Mouse (Mus musculus) CH12.LX (cell line): ENCODE measurements around the gene Col25a1. TPM values are rescaled to one million over a fixed set of nuclear protein-coding genes. Genes with fewer than 3 reads are reported as not detected.

Experiments used
- DNase-seq: peaks from one replicate; pipeline ENCODE4 v3.0.0-alpha.2; 2013; ENCODE audit errors: extremely low read depth
- H3K27ac ChIP-seq: 2 replicates; pipeline ENCODE4 v1.5.1; 2012; ENCODE audit warnings: low read depth, mild to moderate bottlenecking, control low read depth, moderate library complexity; ENCODE audit not compliant: insufficient read depth
- H3K27me3 ChIP-seq: replicated peaks from 2 replicates; pipeline ENCODE3; 2012; ENCODE audit warnings: inconsistent platforms
- H3K36me3 ChIP-seq, 2 experiments: replicated peaks in 1 of 2; 2 replicates each; pipeline versions ENCODE3 to v1.6.1; 2012; ENCODE audit warnings: inconsistent platforms in 1 of 2, low read length in 1 of 2, mild to moderate bottlenecking in 1 of 2, mixed read lengths in 1 of 2, moderate library complexity in 1 of 2; ENCODE audit not compliant: control insufficient read depth in 1 of 2, insufficient read depth in 1 of 2
- H3K4me1 ChIP-seq, 2 experiments: 2 replicates each; pipeline ENCODE4 v1.6.1; 2012; ENCODE audit warnings: inconsistent platforms in 1 of 2, moderate library complexity in 1 of 2; ENCODE audit not compliant: insufficient read depth in 2 of 2, control insufficient read depth in 1 of 2
- H3K4me2 ChIP-seq: 2 replicates; pipeline ENCODE4 v1.6.1; 2012; ENCODE audit warnings: low read depth, mild to moderate bottlenecking, control low read depth; ENCODE audit not compliant: poor library complexity, insufficient read depth, severe bottlenecking
- H3K4me3 ChIP-seq, 3 experiments: fragments of 150-350 bp in 1 of 3; sonication (generic) in 1 of 3; replicated peaks in 1 of 3; 2 replicates each; pipeline versions ENCODE3 to v1.5.1; 2011 to 2012; ENCODE audit warnings: low read depth in 2 of 3, low read length in 2 of 3, mild to moderate bottlenecking in 2 of 3, moderate library complexity in 2 of 3, control low read depth in 1 of 3, improper control_type of control experiment in 1 of 3, inconsistent platforms in 1 of 3, mixed read lengths in 1 of 3; ENCODE audit not compliant: poor library complexity in 1 of 3
- H3K79me2 ChIP-seq: replicated peaks from 2 replicates; pipeline ENCODE4 v1.6.1; 2012; ENCODE audit warnings: mild to moderate bottlenecking, moderate library complexity; ENCODE audit not compliant: control insufficient read depth, poor library complexity, insufficient read depth, severe bottlenecking; ENCODE audit errors: extremely low read depth
- H3K9ac ChIP-seq: 2 replicates; pipeline ENCODE4 v1.6.1; 2012; ENCODE audit warnings: low read depth, mild to moderate bottlenecking, control low read depth, moderate library complexity; ENCODE audit not compliant: insufficient read depth
- H3K9me3 ChIP-seq: replicated peaks from 2 replicates; pipeline ENCODE3; 2012; ENCODE audit warnings: low read length, inconsistent platforms, mixed read lengths
- BHLHE40 ChIP-seq: IDR thresholded peaks from 2 replicates; pipeline ENCODE4 v1.6.1; 2011; ENCODE audit warnings: mild to moderate bottlenecking, low read depth, low read length, improper control_type of control experiment
- CHD1 ChIP-seq: IDR thresholded peaks from 2 replicates; pipeline ENCODE4 v1.6.1; 2012; ENCODE audit warnings: low read depth, low read length, improper control_type of control experiment, inconsistent platforms
- CTCF ChIP-seq, 2 experiments: IDR thresholded peaks in 1 of 2; conservative IDR thresholded peaks in 1 of 2; 2 replicates each; pipeline ENCODE4 v1.5.1; 2011 to 2012; ENCODE audit warnings: low read depth in 2 of 2, low read length in 2 of 2, improper control_type of control experiment in 1 of 2, inconsistent platforms in 1 of 2, mild to moderate bottlenecking in 1 of 2, moderate library complexity in 1 of 2
- E2F4 ChIP-seq: IDR thresholded peaks from 2 replicates; pipeline ENCODE4 v1.6.1; 2011; ENCODE audit warnings: low read depth, low read length, improper control_type of control experiment; ENCODE audit not compliant: insufficient replicate concordance
- ELF1 ChIP-seq: IDR thresholded peaks from 2 replicates; pipeline ENCODE4 v1.6.1; 2014; ENCODE audit warnings: low read depth, mild to moderate bottlenecking, inconsistent platforms, low read length, improper control_type of control experiment
- ETS1 ChIP-seq: conservative IDR thresholded peaks from 2 replicates; pipeline ENCODE4 v1.6.1; 2012; ENCODE audit warnings: low read depth, mild to moderate bottlenecking, inconsistent platforms, low read length, improper control_type of control experiment, moderate library complexity
- GABPA ChIP-seq: IDR thresholded peaks from 2 replicates; pipeline ENCODE4 v1.6.1; 2012; ENCODE audit warnings: low read depth, low read length, improper control_type of control experiment, inconsistent platforms; ENCODE audit not compliant: insufficient replicate concordance
- HCFC1 ChIP-seq: IDR thresholded peaks from 2 replicates; pipeline ENCODE4 v1.6.1; 2012; ENCODE audit warnings: low read depth, mild to moderate bottlenecking, inconsistent platforms, low read length, improper control_type of control experiment
- IRF4 ChIP-seq: IDR thresholded peaks from 2 replicates; pipeline ENCODE4 v1.6.1; 2014; ENCODE audit warnings: low read depth, mild to moderate bottlenecking, inconsistent platforms, low read length, improper control_type of control experiment
- JUN ChIP-seq: IDR thresholded peaks from 2 replicates; pipeline ENCODE4 v1.6.1; 2011; ENCODE audit warnings: low read depth, mild to moderate bottlenecking, low read length, improper control_type of control experiment, moderate library complexity; ENCODE audit not compliant: insufficient read depth
- KAT2A ChIP-seq: IDR thresholded peaks from 2 replicates; pipeline ENCODE4 v1.6.1; 2012; ENCODE audit warnings: low read length, improper control_type of control experiment, inconsistent platforms; ENCODE audit not compliant: insufficient replicate concordance
- MAX ChIP-seq: IDR thresholded peaks from 2 replicates; pipeline ENCODE4 v1.6.1; 2011; ENCODE audit warnings: low read length, improper control_type of control experiment
- MEF2A ChIP-seq: IDR thresholded peaks from 2 replicates; pipeline ENCODE4 v1.6.1; 2014; ENCODE audit warnings: low read depth, mild to moderate bottlenecking, inconsistent platforms, low read length, improper control_type of control experiment, borderline replicate concordance
- MXI1 ChIP-seq: IDR thresholded peaks from 2 replicates; pipeline ENCODE4 v1.6.1; 2011; ENCODE audit warnings: mild to moderate bottlenecking, low read depth, low read length, improper control_type of control experiment
- MYC ChIP-seq: IDR thresholded peaks from 2 replicates; pipeline ENCODE4 v1.6.1; 2011; ENCODE audit warnings: low read depth, mild to moderate bottlenecking, improper control_type of control experiment, low read length
- NRF1 ChIP-seq: IDR thresholded peaks from 2 replicates; pipeline ENCODE4 v1.6.1; 2014; ENCODE audit warnings: low read depth, mild to moderate bottlenecking, inconsistent platforms, low read length, improper control_type of control experiment, moderate library complexity
- POLR2A ChIP-seq: IDR thresholded peaks from 2 replicates; pipeline ENCODE4 v1.6.1; 2011; ENCODE audit warnings: low read depth, mild to moderate bottlenecking, improper control_type of control experiment, low read length
- RAD21 ChIP-seq: IDR thresholded peaks from 2 replicates; pipeline ENCODE4 v1.6.1; 2011; ENCODE audit warnings: low read depth, mild to moderate bottlenecking, low read length, improper control_type of control experiment, moderate library complexity
- RCOR1 ChIP-seq: conservative IDR thresholded peaks from 2 replicates; pipeline ENCODE4 v1.6.1; 2012; ENCODE audit warnings: low read depth, mild to moderate bottlenecking, inconsistent platforms, low read length, improper control_type of control experiment
- SIN3A ChIP-seq: IDR thresholded peaks from 2 replicates; pipeline ENCODE4 v1.6.1; 2012; ENCODE audit warnings: low read length, improper control_type of control experiment, inconsistent platforms
- SMC3 ChIP-seq: IDR thresholded peaks from 2 replicates; pipeline ENCODE4 v1.6.1; 2011; ENCODE audit warnings: low read depth, low read length, improper control_type of control experiment
- TCF12 ChIP-seq: IDR thresholded peaks from 2 replicates; pipeline ENCODE4 v1.6.1; 2014; ENCODE audit warnings: low read depth, mild to moderate bottlenecking, inconsistent platforms, low read length, improper control_type of control experiment
- UBTF ChIP-seq: IDR thresholded peaks from 2 replicates; pipeline ENCODE4 v1.6.1; 2012; ENCODE audit warnings: low read depth, mild to moderate bottlenecking, inconsistent platforms, low read length, improper control_type of control experiment, moderate library complexity
- USF1 ChIP-seq: IDR thresholded peaks from 2 replicates; pipeline ENCODE4 v1.6.1; 2014; ENCODE audit warnings: low read depth, mild to moderate bottlenecking, inconsistent platforms, low read length, improper control_type of control experiment
- USF2 ChIP-seq: conservative IDR thresholded peaks from 2 replicates; pipeline ENCODE4 v1.6.1; 2011; ENCODE audit warnings: low read depth, low read length, improper control_type of control experiment
- ZC3H11A ChIP-seq: IDR thresholded peaks from 2 replicates; pipeline ENCODE4 v1.6.1; 2012; ENCODE audit warnings: low read depth, mild to moderate bottlenecking, inconsistent platforms, low read length, improper control_type of control experiment
- ZKSCAN1 ChIP-seq: IDR thresholded peaks from 2 replicates; pipeline ENCODE4 v1.6.1; 2012; ENCODE audit warnings: low read depth, inconsistent platforms, low read length, improper control_type of control experiment, borderline replicate concordance
- ZMIZ1 ChIP-seq: IDR thresholded peaks from 2 replicates; pipeline ENCODE4 v1.6.1; 2012; ENCODE audit warnings: low read depth, mild to moderate bottlenecking, inconsistent platforms, low read length, improper control_type of control experiment
- ZNF384 ChIP-seq: IDR thresholded peaks from 2 replicates; pipeline ENCODE4 v1.6.1; 2012; ENCODE audit warnings: low read depth, low read length, improper control_type of control experiment, inconsistent platforms
- dilution Hi-C: fragments of 300-500 bp; cut with MboI; formaldehyde crosslinking; loops from 2 replicates; pipeline ENCODE4 v1.14.3; 2020; ENCODE audit warnings: low sequenced_read_pairs; ENCODE audit not compliant: extremely low pct_unique_long_range_greater_than_20kb, extremely low pct_ligation_motif_present
- in situ Hi-C: fragments of 300-500 bp; cut with MboI; formaldehyde crosslinking; loops from 3 replicates; pipeline ENCODE4 v1.14.3; 2019; ENCODE audit warnings: low sequenced_read_pairs, low pct_ligation_motif_present, low pct_unique_long_range_greater_than_20kb, mixed read lengths
- polyA plus RNA-seq: library from polyadenylated mRNA; unstranded; fragments of >175 nt; gene quantifications from 2 replicates; pipeline ENCODE4 v1.2.1, GENCODE M21; 2012; ENCODE audit warnings: low read depth; ENCODE audit not compliant: insufficient read length
- total RNA-seq, 2 experiments: library from RNA; depleted of rRNA; stranded (reverse); fragments of 300-350 nt in 1 of 2; fragments of >200 nt in 1 of 2; gene quantifications; 2 replicates each; pipeline ENCODE4 v1.2.3; 2012 to 2014

Col25a1 gene
- total and polyA plus RNA-seq, 3 experiments = not detected

- H3K27ac ChIP-seq = no peak overlapping the region
- H3K36me3 ChIP-seq = no peaks in the 10 kb centered on the region
- no peaks in the 10 kb centered on the region for H3K9me3 ChIP-seq
- dilution Hi-C loops = no loop called here
- no peaks in the 10 kb centered on the region for H3K79me2 ChIP-seq
- TF ChIP-seq SIN3A = no peak
- TF ChIP-seq CTCF (conservative IDR thresholded peaks at IDR 0.05 in 1 of 2, IDR thresholded peaks at IDR 0.05 in 1 of 2; ENCODE audit: low read depth in 2 of 2, low read length in 2 of 2) = no peak
- TF ChIP-seq MEF2A = no peak
- no peak for TF ChIP-seq IRF4
- TF ChIP-seq CHD1 = no peak
- TF ChIP-seq JUN = no peak
- TF ChIP-seq KAT2A = no peak
- TF ChIP-seq ZMIZ1 = no peak
- no peak for TF ChIP-seq ZNF384
- TF ChIP-seq RCOR1 = no peak
- TF ChIP-seq POLR2A = no peak
- no peak for TF ChIP-seq MYC
- no peak for TF ChIP-seq SMC3
- TF ChIP-seq ETS1 = no peak
- TF ChIP-seq USF1 = no peak
- TF ChIP-seq ELF1 = no peak
- no peak for TF ChIP-seq ZC3H11A
- TF ChIP-seq BHLHE40 = no peak
- in situ Hi-C loops = no loop called here
- no peaks in the 10 kb centered on the region for H3K27me3 ChIP-seq
- H3K4me3 ChIP-seq = no peak overlapping the region
- H3K9ac ChIP-seq = no peak overlapping the region
- no peak overlapping the region for H3K4me2 ChIP-seq
- DNase-seq = no peak
- peaks cover 3 to 26% of the 10 kb centered on the region in 2 experiments for H3K4me1 ChIP-seq
These were observed 181.9 kb downstream of the Col25a1 start for GRCm38 (mm10) chr3:130313246-130313645.

DNA sequence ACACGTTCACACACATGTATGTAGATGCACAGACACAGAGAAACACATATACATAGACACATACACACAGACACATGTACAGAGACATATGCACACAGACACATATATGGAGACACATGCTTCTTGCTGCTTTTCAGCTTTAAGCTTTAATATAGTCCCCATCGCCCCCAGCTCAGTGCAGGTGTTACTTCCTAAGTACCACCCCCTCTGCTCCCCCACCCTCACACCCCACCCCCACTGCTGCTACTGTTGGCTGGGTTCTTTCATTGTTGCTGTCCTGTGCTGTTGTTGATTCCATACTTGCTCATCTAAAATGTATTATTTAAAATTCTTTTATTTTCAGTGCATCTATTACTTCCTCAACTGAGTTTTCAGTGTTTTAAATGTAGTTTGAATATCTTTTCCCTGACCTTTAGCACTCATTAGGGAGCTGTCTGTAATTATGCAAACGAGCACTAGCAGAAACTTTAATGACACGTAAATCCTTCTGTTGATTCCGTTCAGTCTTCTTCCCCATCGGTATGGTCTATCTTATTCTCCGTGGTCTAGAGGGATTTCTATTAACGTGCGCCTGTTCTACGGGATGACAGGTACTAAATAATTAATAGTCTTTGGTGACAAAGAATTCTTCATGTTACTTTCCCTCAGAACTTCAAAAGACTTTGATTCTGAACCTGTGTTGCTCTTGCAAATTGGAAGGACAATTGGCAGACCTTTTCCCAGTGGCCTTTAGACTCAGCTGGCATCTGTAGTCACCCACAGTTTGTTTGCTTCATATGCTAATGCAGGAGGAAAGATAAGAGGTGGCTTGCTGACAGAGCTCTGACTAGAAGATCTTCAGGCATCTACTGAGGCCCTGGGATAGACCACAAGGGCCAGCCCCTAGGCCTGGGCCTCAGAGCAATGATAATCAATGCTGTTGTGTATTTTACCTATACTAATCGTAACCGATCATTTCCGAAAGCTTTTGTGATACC is 196.0 kb downstream of the Col25a1 start:
- H3K9me3 ChIP-seq = no peaks in the 10 kb centered on the region
- no peak overlapping the region for H3K27ac ChIP-seq
- in situ Hi-C loops = no loop called here
- H3K4me2 ChIP-seq = no peak overlapping the region
- H3K36me3 ChIP-seq = no peaks in the 10 kb centered on the region
- H3K27me3 ChIP-seq = no peaks in the 10 kb centered on the region
- H3K9ac ChIP-seq = no peak overlapping the region
- no peak for DNase-seq
- no peak overlapping the region for H3K4me3 ChIP-seq
- no peaks in the 10 kb centered on the region for H3K79me2 ChIP-seq
- dilution Hi-C loops = no loop called here
- peaks cover 0 to 19% of the 10 kb centered on the region in 2 experiments; a peak in 2 of 4 replicates for H3K4me1 ChIP-seq
- no peak for TF ChIP-seq MAX
- no peak for TF ChIP-seq GABPA
- no peak for TF ChIP-seq E2F4
- no peak for TF ChIP-seq JUN
- no peak for TF ChIP-seq USF2
- no peak for TF ChIP-seq MXI1
- TF ChIP-seq UBTF = no peak
- TF ChIP-seq ELF1 = no peak
- no peak for TF ChIP-seq SIN3A
- TF ChIP-seq ZMIZ1 = no peak
- no peak for TF ChIP-seq TCF12
- TF ChIP-seq CTCF (conservative IDR thresholded peaks at IDR 0.05 in 1 of 2, IDR thresholded peaks at IDR 0.05 in 1 of 2; ENCODE audit: low read depth in 2 of 2, low read length in 2 of 2) = no peak
- no peak for TF ChIP-seq RAD21
- no peak for TF ChIP-seq NRF1
- TF ChIP-seq IRF4 = no peak
- no peak for TF ChIP-seq KAT2A
- TF ChIP-seq ZKSCAN1 = no peak
- TF ChIP-seq HCFC1 = no peak
- TF ChIP-seq POLR2A = no peak
- TF ChIP-seq, all 38 proteins: peak for 0
